Mouse (Mus musculus) stomach, embryonic 16.5 days (tissue): Measurements from ENCODE around the gene Sidt2. TPM values are rescaled to one million over a fixed set of nuclear protein-coding genes. Genes with fewer than 3 reads are reported as not detected.

Experiments
- ATAC-seq: fragments of 200-750 bp; cut with Nextera tagmentation; 2 replicates; pipeline ENCODE4 v1.8.0; 2017; ENCODE audit warnings: moderate number of reproducible peaks, moderate TSS enrichment; ENCODE audit not compliant: insufficient read depth, low FRiP score
- H3K27ac ChIP-seq: fragments of 300-500 bp; sonication (generic); 2 replicates; pipeline ENCODE4 v1.5.1; 2014; ENCODE audit warnings: low read length
- H3K27me3 ChIP-seq: fragments of 300-500 bp; sonication (generic); 2 replicates; pipeline ENCODE4 v1.6.1; 2014; ENCODE audit warnings: low read length, control low read depth, mixed read lengths; ENCODE audit not compliant: control insufficient read depth, insufficient read depth
- H3K36me3 ChIP-seq: fragments of 300-500 bp; sonication (generic); 2 replicates; pipeline ENCODE4 v1.6.1; 2014; ENCODE audit warnings: low read length; ENCODE audit not compliant: control insufficient read depth, insufficient read depth
- H3K4me1 ChIP-seq: fragments of 300-500 bp; sonication (generic); 2 replicates; pipeline ENCODE4 v1.6.1; 2014; ENCODE audit warnings: low read length, control low read depth, mixed read lengths; ENCODE audit not compliant: control insufficient read depth, insufficient read depth
- H3K4me2 ChIP-seq: fragments of 300-500 bp; sonication (generic); 2 replicates; pipeline ENCODE4 v1.6.1; 2014; ENCODE audit warnings: low read depth, low read length, mixed read lengths
- H3K4me3 ChIP-seq: fragments of 300-500 bp; sonication (generic); replicated peaks from 2 replicates; pipeline ENCODE4 v1.5.1; 2014; ENCODE audit warnings: mild to moderate bottlenecking, low read length
- H3K9ac ChIP-seq: fragments of 300-500 bp; sonication (generic); 2 replicates; pipeline ENCODE4 v1.6.1; 2014; ENCODE audit warnings: low read length
- H3K9me3 ChIP-seq: fragments of 300-500 bp; sonication (generic); replicated peaks from 2 replicates; pipeline ENCODE4 v1.6.1; 2016; ENCODE audit warnings: low read length, control low read depth; ENCODE audit not compliant: control insufficient read depth
- WGBS: fragments of 180-500 bp; shearing (Covaris S2); extraction: QIAGEN DNeasy Blood & Tissue Kit; methylation state at CpG from one replicate; pipeline ENCODE4 v1.1.7; 2014; 5-methylcytosine and 5-hydroxymethylcytosine counted together
- polyA plus RNA-seq: library from polyadenylated mRNA; unstranded; fragments of >200 nt; fragmentation: Nextera tagmentation; extraction: Ambion mirVana; gene quantifications from 2 replicates; pipeline ENCODE4 v1.2.1, GENCODE M21; 2015

The Sidt2 gene
- polyA plus RNA-seq, 1 experiment from 2014 or later = 40.9 TPM

GRCm38 (mm10) chr9:45942916-45943315, 12.1 kb downstream of the Sidt2 start:
- 0 out of 2 replicates have a peak, but pooled peaks cover 3% of the 10 kb centered on the region for H3K4me1 ChIP-seq
- ATAC-seq = no peak
- H3K4me3 ChIP-seq = no peak overlapping the region
- H3K4me2 ChIP-seq = no peak overlapping the region
- no peaks in the 10 kb centered on the region for H3K9me3 ChIP-seq
- peaks cover 11% of the 10 kb centered on the region; the same call in 1 of the 2 replicates for H3K36me3 ChIP-seq
- H3K9ac ChIP-seq = no peak overlapping the region
- H3K27me3 ChIP-seq = no peaks in the 10 kb centered on the region
- no peak overlapping the region for H3K27ac ChIP-seq
- WGBS = 87% methylated on average over 8 of the region's 8 CpGs

GRCm38 (mm10) chr9:45942464-45942863, 12.6 kb downstream of the Sidt2 start:
- H3K4me3 ChIP-seq = no peak overlapping the region
- 89% methylated on average over 16 of the region's 16 CpGs for WGBS
- no peak for ATAC-seq
- H3K9me3 ChIP-seq = no peaks in the 10 kb centered on the region
- no peak overlapping the region for H3K9ac ChIP-seq
- H3K36me3 ChIP-seq = peaks cover 11% of the 10 kb centered on the region; the same call in 1 of the 2 replicates
- H3K27ac ChIP-seq = no peak overlapping the region
- 0 out of 2 replicates have a peak, but pooled peaks cover 3% of the 10 kb centered on the region for H3K4me1 ChIP-seq
- H3K27me3 ChIP-seq = no peaks in the 10 kb centered on the region
- H3K4me2 ChIP-seq = no peak overlapping the region

- Histone ChIP-seq H3K27ac (no peak overlapping the region), H3K9ac (no peak overlapping the region), H3K36me3 (peaks cover 11% of the 10 kb centered on the region; the same call in 1 of the 2 replicates), H3K9me3 (no peaks in the 10 kb centered on the region), H3K4me3 (no peak overlapping the region), H3K4me2 (no peak overlapping the region), H3K27me3 (no peaks in the 10 kb centered on the region), H3K4me1 (peaks cover 7% of the 10 kb centered on the region; the same call in 1 of the 2 replicates)
- no peak for ATAC-seq
- whole genome bisulfite sequencing = 62% methylated on average over 18 of the region's 18 CpGs
These were observed 13.6 kb downstream of the Sidt2 start for GRCm38 (mm10) chr9:45941329-45941888.

DNA sequence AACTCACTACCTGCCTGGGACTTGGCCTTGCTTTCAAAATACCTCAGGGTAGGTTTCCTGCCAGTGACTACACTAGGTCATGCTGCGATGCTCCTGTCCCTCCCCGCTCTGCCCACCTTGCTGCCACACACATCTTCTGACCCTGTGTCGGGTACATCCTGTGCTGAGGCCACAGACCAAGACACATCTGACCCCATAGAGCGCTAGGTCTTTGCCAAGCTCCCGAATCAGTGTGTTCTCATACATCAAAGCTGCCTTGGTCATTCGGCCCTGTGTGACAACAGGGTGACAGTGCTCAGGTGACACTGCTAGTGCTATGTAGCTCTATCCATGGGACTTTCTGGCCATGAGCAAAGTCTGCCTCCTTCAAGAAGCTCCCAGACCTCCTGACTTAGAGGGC, 15.3 kb downstream of the Sidt2 start:
- Histone ChIP-seq H3K9ac (no peak overlapping the region), H3K9me3 (no peaks in the 10 kb centered on the region), H3K4me3 (no peak overlapping the region), H3K27me3 (no peaks in the 10 kb centered on the region), H3K4me2 (no peak overlapping the region), H3K27ac (no peak overlapping the region), H3K4me1 (peaks cover 12% of the 10 kb centered on the region), H3K36me3 (peaks cover 4% of the 10 kb centered on the region; the same call in 1 of the 2 replicates)
- 92% methylated on average over 6 of the region's 6 CpGs for WGBS
- ATAC-seq = no peak

- no peak overlapping the region for H3K27ac ChIP-seq
- H3K4me1 ChIP-seq = peaks cover 12% of the 10 kb centered on the region
- WGBS = 83% methylated on average over 15 of the region's 15 CpGs
- no peaks in the 10 kb centered on the region for H3K9me3 ChIP-seq
- no peak overlapping the region for H3K9ac ChIP-seq
- no peak overlapping the region for H3K4me3 ChIP-seq
- no peak overlapping the region for H3K4me2 ChIP-seq
- H3K36me3 ChIP-seq = peaks cover 4% of the 10 kb centered on the region; the same call in 1 of the 2 replicates
- H3K27me3 ChIP-seq = no peaks in the 10 kb centered on the region
- ATAC-seq = no peak
These were observed 16.0 kb downstream of the Sidt2 start for GRCm38 (mm10) chr9:45938952-45939637.

DNA sequence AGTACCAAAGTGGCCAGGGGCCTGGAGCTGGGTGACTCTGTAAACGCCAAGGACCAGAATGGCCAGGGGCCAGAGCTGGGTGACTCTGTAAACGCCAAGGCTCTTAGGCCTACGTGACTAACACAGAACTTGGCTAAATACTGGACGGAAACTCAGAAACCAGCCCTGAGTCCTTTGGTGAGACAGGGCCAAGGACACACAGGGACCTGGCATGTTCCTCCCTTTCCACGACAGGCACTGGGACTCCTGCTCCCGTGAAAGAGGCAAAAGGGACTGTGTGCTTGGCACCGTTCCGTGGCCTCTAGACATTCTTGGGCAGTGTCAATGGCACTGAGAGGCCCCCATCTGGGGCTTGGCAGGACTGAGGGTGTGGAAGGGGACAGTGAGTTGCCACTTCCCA, 17.0 kb downstream of the Sidt2 start:
- no peak overlapping the region for H3K27ac ChIP-seq
- no peak overlapping the region for H3K4me3 ChIP-seq
- peaks cover 12% of the 10 kb centered on the region for H3K4me1 ChIP-seq
- no peak for ATAC-seq
- no peak overlapping the region for H3K9ac ChIP-seq
- WGBS = 88% methylated on average over 8 of the region's 8 CpGs
- peaks cover 4% of the 10 kb centered on the region; the same call in 1 of the 2 replicates for H3K36me3 ChIP-seq
- H3K27me3 ChIP-seq = no peaks in the 10 kb centered on the region
- no peak overlapping the region for H3K4me2 ChIP-seq
- H3K9me3 ChIP-seq = no peaks in the 10 kb centered on the region

DNA sequence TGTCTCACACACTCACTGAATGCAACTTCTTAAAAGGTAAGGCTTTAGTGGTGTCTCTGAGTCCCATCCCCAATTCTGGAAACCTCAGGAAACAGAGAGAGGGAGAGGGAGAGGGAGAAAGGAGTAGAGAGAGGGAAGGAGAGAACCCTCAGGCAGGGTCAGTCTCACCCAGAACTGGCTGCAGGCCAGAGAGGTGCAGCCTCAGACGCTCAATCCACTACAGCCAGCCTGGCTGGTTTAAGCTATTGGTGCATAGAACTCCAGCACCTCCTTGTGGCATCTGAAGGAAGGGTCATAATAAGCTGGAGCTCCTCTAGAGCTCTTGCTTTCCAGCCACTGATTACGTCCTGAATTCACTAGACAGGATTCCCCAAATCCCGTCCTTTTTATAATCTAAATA, 18.2 kb downstream of the Sidt2 start:
- no peaks in the 10 kb centered on the region for H3K9me3 ChIP-seq
- peaks cover 15% of the 10 kb centered on the region for H3K4me1 ChIP-seq
- no peak overlapping the region for H3K4me2 ChIP-seq
- 14% methylated on average over 3 of the region's 3 CpGs for WGBS
- H3K4me3 ChIP-seq = no peak overlapping the region
- peak overlapping the region; percentile 80 for H3K27ac ChIP-seq
- ATAC-seq = peak; percentile 67
- no peak overlapping the region; the same call in 1 of the 2 replicates for H3K9ac ChIP-seq
- H3K36me3 ChIP-seq = peaks cover 3% of the 10 kb centered on the region; the same call in 1 of the 2 replicates
- H3K27me3 ChIP-seq = no peaks in the 10 kb centered on the region

DNA sequence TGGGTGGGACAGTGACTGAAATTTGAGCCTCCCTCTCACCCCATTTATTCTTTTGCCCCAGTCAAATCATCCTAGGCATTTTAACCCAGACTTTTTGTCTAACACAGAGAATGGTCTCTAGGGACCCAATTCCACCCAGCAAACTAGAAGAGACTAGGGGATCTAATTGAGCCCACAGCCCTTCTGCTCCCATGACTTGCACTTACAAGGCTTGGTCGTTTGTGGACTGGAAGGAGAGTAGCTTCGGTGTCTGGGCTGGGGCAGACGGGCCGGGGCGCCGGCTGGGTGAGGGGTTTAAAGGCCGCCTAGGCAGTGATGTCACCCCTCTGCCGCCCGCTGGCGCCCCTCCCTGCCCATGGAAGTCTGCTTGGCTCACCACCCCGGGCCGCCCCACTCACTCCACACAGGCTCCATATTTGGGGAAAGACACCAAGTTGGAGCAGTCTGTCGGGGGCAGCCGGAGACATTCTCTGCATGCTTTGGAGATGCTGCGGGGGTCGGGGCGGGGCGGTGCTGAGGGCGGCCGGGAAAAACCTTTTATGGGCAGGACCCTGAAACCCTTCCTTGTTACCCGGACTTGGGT, 19.3 kb downstream of the Sidt2 start, which contains the start of gene Tagln:
Gene Tagln, minus strand, starts transcription at position 431 of the 583 bp plus-strand sequence.
- H3K4me2 ChIP-seq = peak within 1 kb of the TSS; percentile 45
- peak within 1 kb of the TSS; percentile 41 for H3K4me3 ChIP-seq
- H3K9ac ChIP-seq = peak within 1 kb of the TSS; percentile 69
- peaks cover 15% of the 10 kb centered on the region for H3K4me1 ChIP-seq
- no peaks in the 10 kb centered on the region for H3K9me3 ChIP-seq
- WGBS = 3% methylated on average over 21 of the region's 21 CpGs
- H3K27me3 ChIP-seq = no peaks in the 10 kb centered on the region
- H3K36me3 ChIP-seq = no peaks in the 10 kb centered on the region
- peak; percentile 86 for ATAC-seq
- peak within 1 kb of the TSS; percentile 80 for H3K27ac ChIP-seq
